ENCODE assay signal across 17 mouse cellular contexts in the genomic region with DNA sequence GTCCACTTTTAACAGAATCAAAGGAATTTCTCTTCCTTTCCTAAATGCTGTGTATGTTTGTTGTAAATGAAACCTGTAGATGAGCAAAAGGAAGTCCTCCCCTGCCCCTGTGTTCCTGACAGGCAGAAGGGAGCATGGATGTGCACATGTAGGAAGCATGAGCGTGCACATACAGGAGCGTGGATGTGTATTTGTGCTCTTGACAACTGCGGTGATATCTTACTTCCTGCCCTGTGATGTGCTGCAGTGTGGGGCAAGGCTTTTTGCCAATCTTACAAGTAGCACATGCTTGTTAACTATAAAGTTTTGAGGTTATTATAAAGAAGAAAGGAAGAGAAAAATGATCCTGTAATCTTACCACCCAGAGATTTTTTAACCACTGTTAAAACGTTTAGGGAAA. TPM values are rescaled to one million over a fixed set of nuclear protein-coding genes. Genes with fewer than 3 reads are reported as not detected.
DNase-seq lines count a peak whose midpoint lies in the region; ATAC-seq lines count a peak whose summit lies in the region.
"Had no signal": no experiment of that assay in that cellular context is flagged by ENCODE, and none has a peak within 500 bp of the region (broad histone marks: within the 10 kb centered on the region; RNA-seq: fewer than 3 reads in every experiment).

No protein-coding gene starts in this region.

- 65% methylated on average over 4 of the region's 4 CpGs for WGBS in limb, embryonic 15.5 days
- 91% methylated on average over 4 of the region's 4 CpGs for WGBS in limb, embryonic 10.5 days
- WGBS in forebrain, embryonic 10.5 days: 88% methylated on average over 4 of the region's 4 CpGs

- H3K9ac ChIP-seq in limb, embryonic 15.5 days: no peak overlapping the region

- H3K4me2 ChIP-seq in limb, embryonic 15.5 days: no peak overlapping the region

- DNase-seq in limb, embryonic 10.5 days (ENCODE audit: low spot score): no peak
- DNase-seq in forebrain, embryonic 10.5 days (ENCODE audit: extremely low spot score, low spot score): no peak
- no peak for DNase-seq in gastrocnemius, adult 8-10 months (ENCODE audit: low spot score in 2 of 2)
- DNase-seq: adrenal gland, adult 8-10 months; cerebellum, adult 11-12 months had no signal

- no peaks in the 10 kb centered on the region for H3K27me3 ChIP-seq in limb, embryonic 15.5 days
- no peaks in the 10 kb centered on the region for H3K27me3 ChIP-seq in limb, embryonic 10.5 days (ENCODE audit: low read depth, poor library complexity, severe bottlenecking)
- H3K27me3 ChIP-seq in megakaryocyte, embryonic 14.5 days (replicated peaks): peaks cover 2% of the 10 kb centered on the region
- no peaks in the 10 kb centered on the region for H3K27me3 ChIP-seq in forebrain, embryonic 10.5 days (ENCODE audit: poor library complexity, severe bottlenecking)
- H3K27me3 ChIP-seq: CH12.LX, Patski had no signal

- ATAC-seq in limb, embryonic 15.5 days (ENCODE audit: insufficient number of reproducible peaks, low FRiP score, low TSS enrichment, low read depth): no peak
- no peak for ATAC-seq in megakaryocyte, adult 5-6 weeks (ENCODE audit: poor library complexity, severe bottlenecking)
- ATAC-seq in common myeloid progenitor, adult 5-6 weeks (replicated peaks; ENCODE audit: low read depth, poor library complexity, severe bottlenecking): peak; percentile 59
- ATAC-seq in megakaryocyte progenitor cell, adult 5-6 weeks (replicated peaks; ENCODE audit: poor library complexity): peak; percentile 55
- ATAC-seq: activated CD4-positive, CD25-positive, alpha-beta regulatory T cell, adult 4 months; CD4-positive, CD25-positive, alpha-beta regulatory T cell, adult 4 months had no signal

- no peak overlapping the region for H3K4me3 ChIP-seq in limb, embryonic 15.5 days
- no peak overlapping the region for H3K4me3 ChIP-seq in limb, embryonic 10.5 days
- H3K4me3 ChIP-seq in megakaryocyte, embryonic 14.5 days (replicated peaks): peak overlapping the region; percentile 6
- H3K4me3 ChIP-seq in forebrain, embryonic 10.5 days: no peak overlapping the region

- H3K4me1 ChIP-seq in limb, embryonic 15.5 days: peaks cover 8% of the 10 kb centered on the region
- 0 out of 2 replicates have a peak, but pooled peaks cover 3% of the 10 kb centered on the region for H3K4me1 ChIP-seq in limb, embryonic 10.5 days
- peaks cover 56% of the 10 kb centered on the region for H3K4me1 ChIP-seq in megakaryocyte, embryonic 14.5 days
- H3K4me1 ChIP-seq in forebrain, embryonic 10.5 days: peaks cover 5% of the 10 kb centered on the region

- peak overlapping the region; percentile 40 for H3K27ac ChIP-seq in limb, embryonic 15.5 days
- no peak overlapping the region for H3K27ac ChIP-seq in limb, embryonic 10.5 days
- H3K27ac ChIP-seq in forebrain, embryonic 10.5 days: no peak overlapping the region

- no peaks in the 10 kb centered on the region for H3K9me3 ChIP-seq in limb, embryonic 15.5 days
- no peaks in the 10 kb centered on the region for H3K9me3 ChIP-seq in limb, embryonic 10.5 days (replicated peaks)
- H3K9me3 ChIP-seq in megakaryocyte, embryonic 14.5 days: no peaks in the 10 kb centered on the region
- H3K9me3 ChIP-seq in forebrain, embryonic 10.5 days: no peaks in the 10 kb centered on the region
- H3K9me3 ChIP-seq: G1E had no signal

- H3K36me3 ChIP-seq in limb, embryonic 15.5 days: peaks cover 62% of the 10 kb centered on the region
- H3K36me3 ChIP-seq in limb, embryonic 10.5 days: peaks cover 45% of the 10 kb centered on the region
- H3K36me3 ChIP-seq in megakaryocyte, embryonic 14.5 days (replicated peaks; ENCODE audit: low read length): peaks cover 93% of the 10 kb centered on the region
- peaks cover 58% of the 10 kb centered on the region for H3K36me3 ChIP-seq in forebrain, embryonic 10.5 days (replicated peaks)

RNA-seq across cellular contexts. Expression of a gene that starts 12.3 kb away (rescaled TPM):
- polyA plus RNA-seq in limb, embryonic 15.5 days (2015; fragmentation: Nextera tagmentation; extraction: Ambion mirVana): 10.6 and 12.0 TPM in 2 replicates
- 0.21 and 2.4 TPM in 2 replicates for polyA plus RNA-seq in limb, embryonic 10.5 days (2016; fragmentation: Nextera tagmentation; extraction: Ambion mirVana)
- polyA plus RNA-seq in megakaryocyte, embryonic 14.5 days (2012; ENCODE audit: insufficient read depth, low replicate concordance): not detected in 2 replicates
- total RNA-seq in megakaryocyte, adult 5-6 weeks (2015): not detected in 2 replicates
- not detected in 2 replicates for total RNA-seq in megakaryocyte, adult 5-6 weeks (2017)
- not detected in 2 replicates for total RNA-seq in common myeloid progenitor, adult 5-6 weeks (2017)
- total RNA-seq in megakaryocyte progenitor cell, adult 5-6 weeks (2015): not detected in 2 replicates
- not detected in 2 replicates for total RNA-seq in megakaryocyte progenitor cell, adult 5-6 weeks (2017)
- polyA plus RNA-seq in forebrain, embryonic 10.5 days (2016; fragmentation: Nextera tagmentation; extraction: Ambion mirVana): 0.14 TPM in 1 of 2 replicates, not detected in the other
- 1 to 10 TPM; 1.8 to 7.4 (median 4.8) TPM for total RNA-seq in gastrocnemius, adult 8-10 months (2022)
- total RNA-seq: CH12.LX, G1E, MEL had no signal
- polyA plus RNA-seq: activated CD4-positive, CD25-positive, alpha-beta regulatory T cell, adult 4 months; C2C12; CD4-positive, CD25-positive, alpha-beta regulatory T cell, adult 4 months; G1E had no signal

RNA-seq across cellular contexts. Expression of a gene that starts 26.0 kb away (rescaled TPM):
- polyA plus RNA-seq in limb, embryonic 15.5 days (2015; fragmentation: Nextera tagmentation; extraction: Ambion mirVana): 22.5 and 25.0 TPM in 2 replicates
- polyA plus RNA-seq in limb, embryonic 10.5 days (2016; fragmentation: Nextera tagmentation; extraction: Ambion mirVana): 27.6 and 30.8 TPM in 2 replicates
- polyA plus RNA-seq in megakaryocyte, embryonic 14.5 days (2012; ENCODE audit: insufficient read depth, low replicate concordance): 6.6 and 12.2 TPM in 2 replicates
- total RNA-seq in megakaryocyte, adult 5-6 weeks (2015): 7.9 and 13.1 TPM in 2 replicates
- total RNA-seq in megakaryocyte, adult 5-6 weeks (2017): 21.3 and 26.3 TPM in 2 replicates
- 15.5 and 17.5 TPM in 2 replicates for total RNA-seq in common myeloid progenitor, adult 5-6 weeks (2017)
- total RNA-seq in megakaryocyte progenitor cell, adult 5-6 weeks (2015): 10.7 and 13.6 TPM in 2 replicates
- total RNA-seq in megakaryocyte progenitor cell, adult 5-6 weeks (2017): 26.9 and 30.5 TPM in 2 replicates
- 27.0 and 30.3 TPM in 2 replicates for polyA plus RNA-seq in forebrain, embryonic 10.5 days (2016; fragmentation: Nextera tagmentation; extraction: Ambion mirVana)
- 10 to 100 TPM; 10.4 to 13.2 (median 11.8) TPM for total RNA-seq in gastrocnemius, adult 8-10 months (2022)

RNA-seq across cellular contexts. Expression of a gene that starts 42.5 kb away (rescaled TPM):
- 15.2 and 16.6 TPM in 2 replicates for polyA plus RNA-seq in limb, embryonic 15.5 days (2015; fragmentation: Nextera tagmentation; extraction: Ambion mirVana)
- polyA plus RNA-seq in limb, embryonic 10.5 days (2016; fragmentation: Nextera tagmentation; extraction: Ambion mirVana): 5.6 and 5.8 TPM in 2 replicates
- 3.6 and 10.8 TPM in 2 replicates for polyA plus RNA-seq in megakaryocyte, embryonic 14.5 days (2012; ENCODE audit: insufficient read depth, low replicate concordance)
- total RNA-seq in megakaryocyte, adult 5-6 weeks (2015): 5.7 and 6.7 TPM in 2 replicates
- total RNA-seq in megakaryocyte, adult 5-6 weeks (2017): 7.9 and 9.4 TPM in 2 replicates
- 10.7 and 12.0 TPM in 2 replicates for total RNA-seq in common myeloid progenitor, adult 5-6 weeks (2017)
- total RNA-seq in megakaryocyte progenitor cell, adult 5-6 weeks (2015): 14.4 and 14.9 TPM in 2 replicates
- total RNA-seq in megakaryocyte progenitor cell, adult 5-6 weeks (2017): 15.0 and 18.8 TPM in 2 replicates
- polyA plus RNA-seq in forebrain, embryonic 10.5 days (2016; fragmentation: Nextera tagmentation; extraction: Ambion mirVana): 2.4 and 3.1 TPM in 2 replicates
- total RNA-seq in gastrocnemius, adult 8-10 months (2022): 1 to 10 TPM; 4.1 to 5.8 (median 4.5) TPM
- total RNA-seq: CH12.LX had no signal
- polyA plus RNA-seq: G1E had no signal

RNA-seq across cellular contexts. Expression of a gene that starts 57.6 kb away (rescaled TPM):
- polyA plus RNA-seq in limb, embryonic 15.5 days (2015; fragmentation: Nextera tagmentation; extraction: Ambion mirVana): 0.36 and 0.45 TPM in 2 replicates
- not detected in 2 replicates for polyA plus RNA-seq in limb, embryonic 10.5 days (2016; fragmentation: Nextera tagmentation; extraction: Ambion mirVana)
- polyA plus RNA-seq in megakaryocyte, embryonic 14.5 days (2012; ENCODE audit: insufficient read depth, low replicate concordance): 0.09 and 0.58 TPM in 2 replicates
- not detected in 2 replicates for total RNA-seq in megakaryocyte, adult 5-6 weeks (2015)
- total RNA-seq in megakaryocyte, adult 5-6 weeks (2017): not detected in 2 replicates
- not detected in 2 replicates for total RNA-seq in common myeloid progenitor, adult 5-6 weeks (2017)
- total RNA-seq in megakaryocyte progenitor cell, adult 5-6 weeks (2015): not detected in 2 replicates
- not detected in 2 replicates for total RNA-seq in megakaryocyte progenitor cell, adult 5-6 weeks (2017)
- polyA plus RNA-seq in forebrain, embryonic 10.5 days (2016; fragmentation: Nextera tagmentation; extraction: Ambion mirVana): 0.59 and 1.0 TPM in 2 replicates
- 1 to 10 TPM; 1.6 to 4.2 (median 3.0) TPM for total RNA-seq in gastrocnemius, adult 8-10 months (2022)
- polyA plus RNA-seq: activated CD4-positive, CD25-positive, alpha-beta regulatory T cell, adult 4 months; G1E had no signal

Comparison
In these comparisons a context has a peak if more than half of its experiments do, and no peak if none do; other contexts are left out.
1. ATAC-seq: peak in common myeloid progenitor, adult 5-6 weeks (single experiment) and megakaryocyte progenitor cell, adult 5-6 weeks (single experiment); none in limb, embryonic 15.5 days (single experiment) and megakaryocyte, adult 5-6 weeks (single experiment).